Mouse (Mus musculus) hindbrain, embryonic 11.5 days (tissue): Measurements from ENCODE around the gene Hoxa4. TPM values are rescaled to one million over a fixed set of nuclear protein-coding genes. Genes with fewer than 3 reads are reported as not detected.

Source experiments
- ATAC-seq: fragments of 200-750 bp; cut with Nextera tagmentation; 2 replicates; pipeline ENCODE4 v1.8.0; 2017; ENCODE audit warnings: mild to moderate bottlenecking, moderate TSS enrichment, moderate library complexity; ENCODE audit not compliant: low FRiP score
- DNase-seq: peaks from one replicate; pipeline ENCODE4 v3.0.0-alpha.2; 2015; ENCODE audit warnings: low spot score
- H3K27ac ChIP-seq: fragments of 300-500 bp; sonication (generic); 2 replicates; pipeline ENCODE4 v1.5.1; 2014; ENCODE audit warnings: mild to moderate bottlenecking, low read depth, low read length
- H3K27me3 ChIP-seq: fragments of 300-500 bp; sonication (generic); 2 replicates; pipeline ENCODE4 v1.6.1; 2014; ENCODE audit warnings: mild to moderate bottlenecking, low read length, moderate library complexity, mixed read lengths; ENCODE audit not compliant: control insufficient read depth, insufficient read depth
- H3K36me3 ChIP-seq: fragments of 300-500 bp; sonication (generic); 2 replicates; pipeline ENCODE4 v1.6.1; 2014; ENCODE audit warnings: mild to moderate bottlenecking, low read length, moderate library complexity, mixed read lengths; ENCODE audit not compliant: control insufficient read depth, insufficient read depth
- H3K4me1 ChIP-seq: fragments of 300-500 bp; sonication (generic); replicated peaks from 2 replicates; pipeline ENCODE4 v1.6.1; 2014; ENCODE audit warnings: low read length, mixed read lengths; ENCODE audit not compliant: control insufficient read depth, insufficient read depth
- H3K4me2 ChIP-seq: fragments of 300-500 bp; sonication (generic); replicated peaks from 2 replicates; pipeline ENCODE4 v1.6.1; 2014; ENCODE audit warnings: mild to moderate bottlenecking, low read depth, low read length
- H3K4me3 ChIP-seq: fragments of 300-500 bp; sonication (generic); 2 replicates; pipeline ENCODE4 v1.5.1; 2014; ENCODE audit warnings: low read depth, low read length
- H3K9ac ChIP-seq: fragments of 300-500 bp; sonication (generic); 2 replicates; pipeline ENCODE4 v1.6.1; 2014; ENCODE audit warnings: low read depth, low read length
- H3K9me3 ChIP-seq: fragments of 300-500 bp; sonication (generic); 2 replicates; pipeline ENCODE4 v1.6.1; 2016; ENCODE audit warnings: low read length; ENCODE audit not compliant: control insufficient read depth
- WGBS: fragments of 180-500 bp; shearing (Covaris S2); extraction: QIAGEN DNeasy Blood & Tissue Kit; methylation state at CpG from one replicate; pipeline ENCODE4 v1.1.7; 2014; 5-methylcytosine and 5-hydroxymethylcytosine counted together
- polyA plus RNA-seq: library from polyadenylated mRNA; unstranded; fragments of >200 nt; fragmentation: Nextera tagmentation; extraction: Ambion mirVana; gene quantifications from 2 replicates; pipeline ENCODE4 v1.2.1, GENCODE M21; 2014

Gene Hoxa4
- polyA plus RNA-seq, 1 experiment from 2014 or later = 12.8 TPM

- peak within 1 kb of the TSS; percentile 100 for H3K27ac ChIP-seq
- H3K4me3 ChIP-seq = peak within 1 kb of the TSS; percentile 76
- peaks cover 20% of the 10 kb centered on the region for H3K27me3 ChIP-seq
- DNase-seq (peak; percentile 80), ATAC-seq (peak; percentile 77)
- no peaks in the 10 kb centered on the region for H3K9me3 ChIP-seq
- peak within 1 kb of the TSS; percentile 98 for H3K9ac ChIP-seq
- H3K4me2 ChIP-seq = peak within 1 kb of the TSS; percentile 88
- no peaks in the 10 kb centered on the region for H3K4me1 ChIP-seq
- under 1% methylated on average over 25 of the region's 25 CpGs for WGBS
- H3K36me3 ChIP-seq = no peaks in the 10 kb centered on the region
Observed at GRCm38 (mm10) chr6:52164626-52165440, 26.7 kb downstream of the Hoxa4 start, which contains the start of gene Hoxa2. Gene Hoxa2, minus strand, starts transcription at chr6:52164831.

GRCm38 (mm10) chr6:52164051-52164625 is 27.4 kb downstream of the Hoxa4 start:
- H3K4me3 ChIP-seq = peak overlapping the region; percentile 76
- ATAC-seq = peak; percentile 43
- peak overlapping the region; percentile 100 for H3K27ac ChIP-seq
- H3K9me3 ChIP-seq = no peaks in the 10 kb centered on the region
- H3K27me3 ChIP-seq = peaks cover 22% of the 10 kb centered on the region
- no peaks in the 10 kb centered on the region for H3K4me1 ChIP-seq
- no peaks in the 10 kb centered on the region for H3K36me3 ChIP-seq
- under 1% methylated on average over 36 of the region's 39 CpGs for WGBS
- H3K4me2 ChIP-seq = peak overlapping the region; percentile 88
- peak overlapping the region; percentile 98 for H3K9ac ChIP-seq
- peak; percentile 80 for DNase-seq

GRCm38 (mm10) chr6:52163366-52164031 is 28.1 kb downstream of the Hoxa4 start:
- peaks cover 19% of the 10 kb centered on the region for H3K27me3 ChIP-seq
- H3K36me3 ChIP-seq = no peaks in the 10 kb centered on the region
- peak overlapping the region; percentile 98 for H3K9ac ChIP-seq
- H3K9me3 ChIP-seq = no peaks in the 10 kb centered on the region
- H3K27ac ChIP-seq = peak overlapping the region; percentile 100
- ATAC-seq (no peak), DNase-seq (peak; percentile 76)
- peak overlapping the region; percentile 88 for H3K4me2 ChIP-seq
- 1% methylated on average over 17 of the region's 17 CpGs for WGBS
- H3K4me1 ChIP-seq = no peaks in the 10 kb centered on the region
- peak overlapping the region; percentile 76 for H3K4me3 ChIP-seq

GRCm38 (mm10) chr6:52162611-52163365 is 28.8 kb downstream of the Hoxa4 start:
- Histone ChIP-seq H3K27ac (peak overlapping the region; percentile 100), H3K4me2 (peak overlapping the region; percentile 88)
- no peak for ATAC-seq

GRCm38 (mm10) chr6:52162093-52162380 is 29.5 kb downstream of the Hoxa4 start:
- Histone ChIP-seq H3K4me3 (peak overlapping the region; percentile 76), H3K27me3 (peaks cover 27% of the 10 kb centered on the region), H3K27ac (peak overlapping the region; percentile 24), H3K9me3 (no peaks in the 10 kb centered on the region), H3K9ac (peak overlapping the region; percentile 69), H3K4me2 (peak overlapping the region; percentile 95), H3K4me1 (no peaks in the 10 kb centered on the region), H3K36me3 (no peaks in the 10 kb centered on the region)
- DNase-seq = no peak
- WGBS = 0% methylated on average over 1 of the region's 1 CpGs
- no peak for ATAC-seq

More at GRCm38 (mm10) chr6:52162611-52163365, 28.8 kb downstream of the Hoxa4 start:
- Histone ChIP-seq H3K9me3 (no peaks in the 10 kb centered on the region), H3K4me1 (no peaks in the 10 kb centered on the region), H3K36me3 (no peaks in the 10 kb centered on the region), H3K27me3 (peaks cover 20% of the 10 kb centered on the region), H3K4me3 (peak overlapping the region; percentile 76), H3K9ac (peak overlapping the region; percentile 98)
- WGBS = 1% methylated on average over 14 of the region's 14 CpGs
- peak; percentile 72 for DNase-seq

- H3K9me3 ChIP-seq = no peaks in the 10 kb centered on the region
- DNase-seq (peak; percentile 45), ATAC-seq (no peak)
- no peaks in the 10 kb centered on the region for H3K4me1 ChIP-seq
- no peaks in the 10 kb centered on the region for H3K36me3 ChIP-seq
- peak overlapping the region; percentile 84 for H3K9ac ChIP-seq
- H3K27ac ChIP-seq = peak overlapping the region; percentile 94
- peak overlapping the region; percentile 76 for H3K4me3 ChIP-seq
- peak overlapping the region; percentile 95 for H3K4me2 ChIP-seq
- H3K27me3 ChIP-seq = peaks cover 32% of the 10 kb centered on the region
- WGBS = under 1% methylated on average over 8 of the region's 8 CpGs
Observed at GRCm38 (mm10) chr6:52161336-52162092, 30.0 kb downstream of the Hoxa4 start.

GRCm38 (mm10) chr6:52160511-52161335 is 30.8 kb downstream of the Hoxa4 start:
- H3K4me3 ChIP-seq = peak overlapping the region; percentile 76
- ATAC-seq (no peak), DNase-seq (peak; percentile 71)
- peak overlapping the region; percentile 84 for H3K9ac ChIP-seq
- no peaks in the 10 kb centered on the region for H3K4me1 ChIP-seq
- WGBS = under 1% methylated on average over 30 of the region's 30 CpGs
- H3K4me2 ChIP-seq = peak overlapping the region; percentile 95
- H3K27me3 ChIP-seq = peaks cover 40% of the 10 kb centered on the region
- peak overlapping the region; percentile 94 for H3K27ac ChIP-seq
- no peaks in the 10 kb centered on the region for H3K36me3 ChIP-seq
- no peaks in the 10 kb centered on the region for H3K9me3 ChIP-seq
